Mouse (Mus musculus) forebrain, embryonic 16.5 days (tissue): ENCODE data around the gene Smarcc1. TPM values are rescaled to one million over a fixed set of nuclear protein-coding genes. Genes with fewer than 3 reads are reported as not detected.
"Not testable (repeated sequence)": the region's sequence is repeated elsewhere in the genome, so short reads cannot be mapped to it uniquely, and the experiment has no call there.

Source experiments
- ATAC-seq: fragments of 200-750 bp; cut with Nextera tagmentation; 2 replicates; pipeline ENCODE4 v1.8.0; 2017; ENCODE audit warnings: mild to moderate bottlenecking, moderate library complexity
- H3K27ac ChIP-seq: fragments of 300-500 bp; sonication (generic); 2 replicates; pipeline ENCODE4 v1.5.1; 2014; ENCODE audit warnings: low read length, control low read depth
- H3K27me3 ChIP-seq: fragments of 300-500 bp; sonication (generic); replicated peaks from 2 replicates; pipeline ENCODE4 v1.6.1; 2014; ENCODE audit warnings: low read length; ENCODE audit not compliant: control insufficient read depth, insufficient read depth
- H3K36me3 ChIP-seq: fragments of 300-500 bp; sonication (generic); 2 replicates; pipeline ENCODE4 v1.6.1; 2014; ENCODE audit not compliant: control insufficient read depth, insufficient read depth
- H3K4me1 ChIP-seq: fragments of 300-500 bp; sonication (generic); replicated peaks from 2 replicates; pipeline ENCODE4 v1.6.1; 2014; ENCODE audit warnings: low read length; ENCODE audit not compliant: control insufficient read depth, insufficient read depth
- H3K4me2 ChIP-seq: fragments of 300-500 bp; sonication (generic); 2 replicates; pipeline ENCODE4 v1.6.1; 2014; ENCODE audit warnings: mild to moderate bottlenecking, low read length, control low read depth
- H3K4me3 ChIP-seq: fragments of 300-500 bp; sonication (generic); replicated peaks from 2 replicates; pipeline ENCODE4 v1.5.1; 2014; ENCODE audit warnings: mild to moderate bottlenecking, low read length, control low read depth
- H3K9ac ChIP-seq: fragments of 300-500 bp; sonication (generic); replicated peaks from 2 replicates; pipeline ENCODE4 v1.6.1; 2014; ENCODE audit warnings: low read depth, low read length, control low read depth
- H3K9me3 ChIP-seq: fragments of 300-500 bp; sonication (generic); 2 replicates; pipeline ENCODE4 v1.6.1; 2016; ENCODE audit warnings: low read length; ENCODE audit not compliant: control insufficient read depth
- WGBS: fragments of 180-500 bp; shearing (Covaris S2); extraction: QIAGEN DNeasy Blood & Tissue Kit; methylation state at CpG from one replicate; pipeline ENCODE4 v1.1.7; 2014; 5-methylcytosine and 5-hydroxymethylcytosine counted together
- polyA plus RNA-seq: library from polyadenylated mRNA; unstranded; fragments of >200 nt; fragmentation: Nextera tagmentation; extraction: Ambion mirVana; gene quantifications from 2 replicates; pipeline ENCODE4 v1.2.1, GENCODE M21; 2015

The Smarcc1 gene
- polyA plus RNA-seq: 134 and 143 TPM in 2 replicates

DNA sequence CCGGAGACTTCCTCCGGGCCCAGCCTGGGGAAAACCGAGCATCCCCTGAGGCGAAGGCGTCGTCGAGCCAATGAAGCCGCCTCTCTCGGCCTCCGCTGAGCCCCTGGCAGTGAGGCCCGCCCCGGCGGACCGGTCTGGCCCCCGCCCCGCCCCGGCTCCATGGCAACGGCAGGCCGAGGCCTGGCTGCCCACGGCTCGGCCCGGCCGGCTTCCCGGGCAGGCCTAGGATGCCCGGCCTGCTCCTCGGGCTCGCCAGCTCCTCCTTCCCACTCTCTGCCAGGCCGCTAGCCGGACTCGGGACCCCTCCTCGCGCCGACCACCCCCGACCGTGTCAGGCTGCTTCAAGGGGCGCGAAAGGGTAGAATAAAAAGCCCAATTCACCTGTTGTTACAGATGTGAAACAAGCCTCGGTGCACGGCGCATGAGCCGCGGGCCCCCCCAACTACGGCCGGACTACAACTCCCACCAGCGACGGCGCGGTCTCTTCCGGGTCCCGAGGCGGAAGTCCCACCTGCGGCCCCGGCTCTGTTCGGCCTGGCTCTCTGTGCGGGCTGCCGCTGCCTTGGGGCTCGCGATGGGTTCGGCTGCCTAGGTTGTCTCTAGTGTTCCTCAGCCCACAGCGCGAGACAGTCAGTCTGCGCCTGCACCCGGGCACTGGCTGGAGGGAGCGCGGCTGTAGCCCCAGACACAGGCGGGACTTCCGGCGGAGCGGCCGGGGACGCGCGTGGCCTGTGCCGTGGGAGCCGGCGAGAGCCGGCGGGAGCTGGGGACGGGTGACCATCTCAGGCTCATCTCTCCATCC is at the start of gene Smarcc1:
Gene Smarcc1 (plus strand): TSS at position 732 of the 802 bp plus-strand sequence.
- H3K36me3 ChIP-seq: peaks cover 10% of the 10 kb centered on the region
- no peaks in the 10 kb centered on the region for H3K27me3 ChIP-seq
- no peaks in the 10 kb centered on the region for H3K9me3 ChIP-seq
- peaks cover 18% of the 10 kb centered on the region for H3K4me1 ChIP-seq
- H3K4me3 ChIP-seq: peak within 1 kb of the TSS; percentile 96
- WGBS: under 1% methylated on average over 78 of the region's 79 CpGs
- H3K27ac ChIP-seq: peak within 1 kb of the TSS; percentile 94
- peak within 1 kb of the TSS; percentile 88 for H3K4me2 ChIP-seq
- H3K9ac ChIP-seq: peak within 1 kb of the TSS; percentile 97
- ATAC-seq: peak; percentile 98

DNA sequence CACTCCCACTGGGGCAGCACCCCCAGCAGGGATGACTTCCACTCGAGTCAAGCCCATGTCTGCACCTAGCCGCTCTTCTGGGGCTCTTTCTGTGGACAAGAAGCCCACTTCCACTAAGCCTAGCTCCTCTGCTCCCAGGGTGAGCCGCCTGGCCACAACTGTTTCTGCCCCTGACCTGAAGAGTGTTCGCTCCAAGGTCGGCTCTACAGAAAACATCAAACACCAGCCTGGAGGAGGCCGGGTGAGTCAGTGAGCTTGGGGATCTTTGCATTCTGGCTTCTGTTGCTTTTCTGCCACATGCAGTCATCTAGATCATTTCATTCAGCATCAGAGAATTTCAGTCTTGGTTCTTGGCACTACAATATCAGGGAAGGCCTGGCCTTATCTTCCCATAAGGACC is 48.8 kb upstream of the Smarcc1 start:
- H3K27me3 ChIP-seq: no peaks in the 10 kb centered on the region
- no peaks in the 10 kb centered on the region for H3K9me3 ChIP-seq
- peaks cover 7% of the 10 kb centered on the region; the same call in 1 of the 2 replicates for H3K4me1 ChIP-seq
- H3K4me2 ChIP-seq: no peak overlapping the region
- H3K9ac ChIP-seq: no peak overlapping the region
- peaks cover 28% of the 10 kb centered on the region for H3K36me3 ChIP-seq
- 91% methylated on average over 6 of the region's 6 CpGs for WGBS
- H3K4me3 ChIP-seq: no peak overlapping the region
- ATAC-seq: no peak
- H3K27ac ChIP-seq: no peak overlapping the region

DNA sequence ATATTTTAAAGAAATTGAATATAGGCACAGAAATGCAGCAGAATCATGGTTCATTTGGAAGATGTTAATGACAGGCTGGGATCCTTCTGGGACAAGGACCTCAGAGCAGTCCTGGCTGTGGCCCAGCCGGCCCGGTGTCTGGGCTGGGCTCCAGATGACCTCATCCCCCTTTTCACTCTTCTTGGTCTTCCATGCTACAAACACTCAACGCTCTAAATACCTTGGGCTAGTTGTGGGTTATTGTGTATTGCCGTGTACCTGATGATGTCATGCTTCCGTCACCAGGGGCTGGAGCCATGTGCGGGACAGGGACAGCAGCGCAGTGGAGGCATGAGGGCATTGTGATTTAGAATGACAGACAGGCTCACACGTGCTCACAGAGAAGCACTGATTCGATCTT is 47.1 kb upstream of the Smarcc1 start:
- H3K4me3 ChIP-seq: no peak overlapping the region
- 37% methylated on average over 9 of the region's 9 CpGs for WGBS
- no peak overlapping the region for H3K4me2 ChIP-seq
- ATAC-seq: no peak
- no peaks in the 10 kb centered on the region for H3K27me3 ChIP-seq
- no peak overlapping the region for H3K9ac ChIP-seq
- no peak overlapping the region for H3K27ac ChIP-seq
- H3K9me3 ChIP-seq: no peaks in the 10 kb centered on the region
- H3K36me3 ChIP-seq: peaks cover 27% of the 10 kb centered on the region
- peaks cover 7% of the 10 kb centered on the region; the same call in 1 of the 2 replicates for H3K4me1 ChIP-seq

DNA sequence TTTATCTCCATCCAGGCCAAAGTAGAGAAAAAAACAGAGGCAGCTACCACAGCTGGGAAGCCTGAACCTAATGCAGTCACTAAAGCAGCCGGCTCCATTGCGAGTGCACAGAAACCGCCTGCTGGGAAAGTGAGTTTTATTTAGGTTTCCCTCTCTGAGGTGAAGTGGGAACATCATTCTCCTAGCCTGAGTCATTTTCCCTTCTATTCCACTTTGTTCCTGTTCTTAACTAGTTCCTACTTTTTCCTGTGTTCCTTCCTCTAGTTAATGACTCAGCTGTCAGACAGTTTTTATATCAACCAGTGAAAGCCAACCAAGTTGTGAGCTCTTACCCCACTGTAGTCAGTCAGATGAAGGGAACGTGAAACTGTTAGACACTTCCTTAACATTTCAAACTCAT is 46.5 kb upstream of the Smarcc1 start:
- peaks cover 7% of the 10 kb centered on the region; the same call in 1 of the 2 replicates for H3K4me1 ChIP-seq
- no peak overlapping the region for H3K27ac ChIP-seq
- H3K9me3 ChIP-seq: no peaks in the 10 kb centered on the region
- H3K4me2 ChIP-seq: no peak overlapping the region
- H3K4me3 ChIP-seq: no peak overlapping the region
- 84% methylated on average over 4 of the region's 4 CpGs for WGBS
- H3K27me3 ChIP-seq: no peaks in the 10 kb centered on the region
- ATAC-seq: no peak
- H3K9ac ChIP-seq: no peak overlapping the region
- peaks cover 27% of the 10 kb centered on the region for H3K36me3 ChIP-seq

DNA sequence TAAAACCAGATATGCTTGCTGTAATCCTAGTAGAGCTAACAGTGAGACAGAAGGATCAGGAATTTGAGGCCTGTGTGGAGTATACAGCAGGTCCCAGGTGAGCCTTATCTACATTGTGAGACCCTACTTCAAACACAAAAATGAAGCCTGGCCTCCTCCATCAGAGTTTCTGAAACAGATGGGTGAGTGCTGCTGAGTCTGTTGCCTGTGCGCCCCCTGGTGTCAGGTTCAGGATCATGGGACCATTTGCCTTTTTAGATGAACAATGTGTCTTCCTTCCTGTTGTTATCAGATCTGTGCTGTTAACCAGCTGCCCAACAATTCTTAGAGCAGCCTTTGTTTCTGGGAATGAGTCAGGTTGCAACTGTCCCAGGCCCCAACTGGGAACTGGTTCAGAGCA is 45.7 kb upstream of the Smarcc1 start:
- H3K4me3 ChIP-seq: no peak overlapping the region
- 4% methylated on average over 1 of the region's 1 CpGs for WGBS
- peak; percentile 79 for ATAC-seq
- no peaks in the 10 kb centered on the region for H3K9me3 ChIP-seq
- H3K36me3 ChIP-seq: peaks cover 27% of the 10 kb centered on the region
- H3K27ac ChIP-seq: no peak overlapping the region
- H3K9ac ChIP-seq: no peak overlapping the region
- no peak overlapping the region for H3K4me2 ChIP-seq
- H3K27me3 ChIP-seq: no peaks in the 10 kb centered on the region
- peaks cover 7% of the 10 kb centered on the region; the same call in 1 of the 2 replicates for H3K4me1 ChIP-seq

DNA sequence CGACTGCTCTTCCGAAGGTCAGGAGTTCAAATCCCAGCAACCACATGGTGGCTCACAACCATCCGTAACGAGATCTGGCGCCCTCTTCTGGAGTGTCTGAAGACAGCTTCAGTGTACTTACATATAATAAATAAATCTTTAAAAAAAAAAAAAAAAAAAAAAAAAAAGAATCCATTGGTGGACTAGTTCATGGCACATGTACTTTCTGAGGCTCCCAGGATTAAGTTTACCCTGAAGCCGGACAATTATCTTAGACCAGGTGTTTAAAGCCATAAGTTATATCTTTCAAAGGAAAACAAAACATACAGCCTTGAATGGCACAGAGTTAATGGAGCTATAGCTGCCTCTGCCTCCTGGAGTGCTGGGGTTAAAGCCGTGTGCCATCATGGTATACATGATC is 41.0 kb upstream of the Smarcc1 start:
- peaks cover 18% of the 10 kb centered on the region for H3K36me3 ChIP-seq
- H3K27me3 ChIP-seq, H3K27ac ChIP-seq, H3K9me3 ChIP-seq, ATAC-seq, H3K4me1 ChIP-seq, H3K4me2 ChIP-seq, H3K4me3 ChIP-seq, H3K9ac ChIP-seq: not testable (repeated sequence)
- WGBS: 78% methylated on average over 4 of the region's 7 CpGs

DNA sequence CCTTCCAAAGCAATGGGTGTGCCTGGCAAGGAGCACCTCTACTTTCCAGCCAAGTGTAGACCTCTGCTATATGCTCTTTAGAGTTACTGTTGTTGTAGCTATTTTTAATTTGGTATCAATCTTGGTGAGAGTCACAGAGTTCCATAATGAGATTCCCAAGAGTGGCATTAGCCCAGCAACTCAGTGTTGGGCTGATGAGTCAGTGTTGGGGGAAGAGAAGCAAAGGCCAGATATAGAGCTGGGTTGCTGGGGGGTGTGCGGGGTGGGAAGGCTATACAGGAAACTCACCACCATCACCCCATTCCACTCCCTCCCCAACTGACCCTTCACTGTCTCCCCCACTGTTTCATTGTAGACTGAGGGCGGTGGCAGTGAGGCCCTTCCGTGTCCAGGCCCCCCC is 36.4 kb upstream of the Smarcc1 start:
- H3K4me3 ChIP-seq: no peak overlapping the region
- no peaks in the 10 kb centered on the region for H3K27me3 ChIP-seq

DNA sequence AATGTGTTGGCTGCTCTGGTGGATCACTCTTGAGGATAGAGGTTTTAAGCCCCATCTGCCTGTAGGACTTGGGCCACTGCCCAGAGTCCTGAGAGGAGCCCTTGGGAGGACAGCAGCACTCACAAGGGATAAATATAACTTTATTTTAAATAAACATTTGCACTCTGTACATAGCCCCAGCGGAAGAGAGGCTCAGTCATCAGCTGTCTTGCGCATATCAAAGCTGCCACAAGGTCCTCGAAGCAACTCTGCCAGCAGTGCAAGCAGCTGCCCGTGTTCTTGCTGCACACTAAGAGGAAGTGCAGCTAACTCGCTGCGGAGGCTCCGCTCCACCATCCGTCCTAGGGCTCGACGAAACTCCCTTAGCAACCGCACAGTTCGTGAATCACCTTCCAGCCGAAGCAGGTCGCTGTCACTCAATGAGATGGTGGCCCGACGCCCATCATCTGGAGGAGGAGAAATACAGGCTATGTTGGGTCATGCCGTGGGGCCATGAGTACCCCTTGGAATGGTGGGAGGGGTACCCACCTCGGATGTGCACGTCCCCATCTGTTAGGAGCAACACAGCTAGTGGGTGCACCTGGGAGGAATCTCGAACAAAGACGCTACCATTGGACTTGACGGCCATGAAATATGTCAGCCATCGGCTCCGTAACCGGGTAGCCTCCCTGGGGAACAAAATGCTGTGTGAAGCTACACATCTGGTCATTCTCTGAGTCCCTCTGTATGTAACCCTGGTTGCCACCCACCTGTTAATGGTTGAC is 33.1 kb upstream of the Smarcc1 start:
- Histone ChIP-seq H3K4me3 (no peak overlapping the region), H3K27me3 (no peaks in the 10 kb centered on the region), H3K4me1 (no peaks in the 10 kb centered on the region), H3K4me2 (no peak overlapping the region), H3K27ac (no peak overlapping the region), H3K36me3 (peaks cover 65% of the 10 kb centered on the region), H3K9ac (no peak overlapping the region), H3K9me3 (no peaks in the 10 kb centered on the region)
- WGBS: 91% methylated on average over 25 of the region's 25 CpGs
- ATAC-seq: no peak

More for the DNA sequence above, 36.4 kb upstream of the Smarcc1 start:
- Histone ChIP-seq H3K4me2 (no peak overlapping the region), H3K27ac (no peak overlapping the region), H3K36me3 (peaks cover 38% of the 10 kb centered on the region), H3K9me3 (no peaks in the 10 kb centered on the region), H3K4me1 (no peaks in the 10 kb centered on the region), H3K9ac (no peak overlapping the region)
- WGBS: 72% methylated on average over 3 of the region's 3 CpGs
- no peak for ATAC-seq

DNA sequence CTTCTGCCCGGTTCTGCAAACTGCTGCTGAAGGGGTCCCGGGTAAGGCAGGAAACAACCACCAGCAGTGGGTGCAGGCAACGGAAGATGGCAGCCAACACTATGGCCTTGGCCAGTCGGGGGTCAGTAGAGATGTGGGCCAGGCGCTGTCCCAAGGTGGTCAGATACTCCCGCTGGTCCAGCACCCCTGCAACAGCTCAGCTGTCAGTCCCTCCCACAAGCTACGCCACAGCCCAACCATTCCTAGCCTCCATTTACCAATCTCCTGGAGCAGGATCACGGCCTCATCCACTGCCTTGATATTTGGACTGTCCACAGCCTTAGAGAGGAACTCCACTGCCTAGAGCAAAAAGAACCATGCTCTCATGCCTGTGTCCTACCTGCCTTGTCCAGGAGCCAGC is 31.8 kb upstream of the Smarcc1 start:
- Histone ChIP-seq H3K36me3 (peaks cover 71% of the 10 kb centered on the region), H3K9ac (no peak overlapping the region), H3K27ac (no peak overlapping the region), H3K4me3 (no peak overlapping the region), H3K4me2 (no peak overlapping the region), H3K4me1 (no peaks in the 10 kb centered on the region), H3K9me3 (no peaks in the 10 kb centered on the region), H3K27me3 (no peaks in the 10 kb centered on the region)
- no peak for ATAC-seq
- 97% methylated on average over 8 of the region's 8 CpGs for WGBS
